Mouse (Mus musculus) stomach, adult 2 months (tissue): ENCODE measurements around the gene Tmem132a. TPM values are rescaled to one million over a fixed set of nuclear protein-coding genes. Genes with fewer than 3 reads are reported as not detected.

Experiments used
- polyA plus RNA-seq: library from polyadenylated mRNA; depleted of rRNA; stranded (reverse); fragments of >200 nt; gene quantifications from 2 replicates; pipeline ENCODE4 v1.2.3, GENCODE M21; 2012; rRNA removed

The Tmem132a gene
- 13.8 and 14.4 TPM in 2 replicates for polyA plus RNA-seq

DNA sequence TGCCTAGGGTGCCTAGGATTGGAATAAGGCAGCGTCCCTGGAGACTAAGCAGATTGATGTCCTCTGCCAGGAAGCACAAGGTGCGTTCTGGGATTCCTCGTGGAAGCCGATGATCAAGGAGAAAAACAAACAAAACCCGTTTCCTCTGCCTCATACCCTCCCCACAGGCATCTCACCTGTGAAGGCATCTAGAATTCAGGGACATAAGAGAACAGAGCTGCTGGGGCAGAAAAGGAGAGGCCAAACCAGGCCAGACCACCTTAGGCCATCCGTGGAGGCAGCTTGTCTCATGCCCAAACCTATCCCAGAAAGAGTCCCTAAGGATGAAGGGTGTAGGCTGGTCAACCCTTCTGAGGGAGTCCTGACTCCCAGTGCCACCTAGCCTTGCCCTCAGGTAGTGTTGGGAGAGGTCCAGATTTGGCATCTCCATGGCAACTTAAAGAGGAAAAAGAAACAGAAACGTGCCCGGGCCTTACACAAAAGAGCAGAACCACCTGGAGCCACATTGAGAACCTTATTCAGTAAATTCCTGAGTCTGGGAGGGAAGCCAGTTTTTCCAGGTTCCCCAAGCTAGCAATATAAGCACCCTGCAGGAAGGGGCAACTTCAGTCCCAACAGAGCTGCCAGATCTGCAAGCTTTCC lies at the start of gene Tmem132a:
Gene Tmem132a (minus strand): TSS at position 55 of the 642 bp plus-strand sequence.

DNA sequence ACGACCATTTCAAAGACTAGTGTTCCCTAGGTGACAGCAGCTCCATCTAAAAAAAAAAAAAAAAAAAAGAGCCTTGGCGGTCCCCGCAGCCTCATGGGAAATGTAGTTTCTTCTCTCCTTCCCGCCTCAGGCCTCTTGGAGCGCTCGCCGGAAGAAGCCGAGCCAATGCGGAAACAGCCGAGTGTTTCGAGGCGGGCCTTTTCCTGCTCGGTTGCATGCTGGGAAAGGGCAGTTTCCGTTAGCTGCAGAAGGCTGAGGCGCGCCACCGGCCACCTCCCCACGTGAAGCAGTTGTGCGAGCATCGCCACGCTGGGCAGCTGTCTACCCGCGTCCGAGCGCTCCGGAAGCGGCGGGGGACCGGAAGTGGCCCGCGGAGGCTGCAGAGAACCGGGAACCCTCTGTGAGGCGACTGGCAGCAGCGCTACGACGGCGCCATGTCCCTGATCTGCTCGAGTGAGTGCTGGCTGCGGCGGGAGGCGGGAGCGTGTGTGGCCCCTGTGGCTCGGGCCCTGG lies 25.3 kb upstream of the Tmem132a start, which contains the start of gene Prpf19:
Gene Prpf19 (plus strand): TSS at position 216 of the 513 bp plus-strand sequence.

DNA sequence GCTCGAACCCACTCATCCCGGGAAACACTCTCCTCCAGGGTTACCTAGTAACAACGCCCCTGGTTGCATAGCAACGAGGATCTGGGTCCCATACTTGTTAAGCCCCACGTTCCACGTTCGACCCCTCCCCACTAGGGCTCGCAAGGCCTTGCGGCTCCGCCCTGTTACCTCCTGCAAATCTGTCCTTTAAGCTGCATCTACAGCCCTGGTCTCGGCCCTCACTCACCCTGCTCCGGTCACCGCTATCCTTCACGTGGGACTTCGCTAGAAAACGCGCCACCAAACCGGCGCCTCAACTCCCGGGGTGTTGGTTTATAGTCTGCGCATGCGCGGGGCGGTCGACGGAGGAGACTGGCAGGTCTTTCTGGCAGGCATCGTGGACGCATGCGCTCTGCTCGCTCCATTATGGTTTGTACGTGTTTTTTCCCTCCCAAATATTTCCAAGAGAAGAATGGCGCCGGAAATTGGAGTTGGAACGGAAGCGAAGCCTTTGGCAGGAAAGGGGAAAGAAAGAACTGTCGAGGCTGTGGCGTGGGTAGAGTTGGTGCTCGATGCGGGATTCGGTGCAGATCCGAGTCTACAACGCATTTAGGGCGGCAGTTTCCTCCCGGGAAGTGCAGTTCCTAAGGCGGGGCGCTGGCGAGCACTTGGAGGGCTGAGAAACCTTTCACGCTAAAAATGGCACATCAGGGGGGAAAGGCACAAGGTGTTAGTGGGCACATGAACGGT lies 11.8 kb upstream of the Tmem132a start, which contains the start of gene Tmem109:
Gene Tmem109 (minus strand): TSS at position 576 of the 729 bp plus-strand sequence.

DNA sequence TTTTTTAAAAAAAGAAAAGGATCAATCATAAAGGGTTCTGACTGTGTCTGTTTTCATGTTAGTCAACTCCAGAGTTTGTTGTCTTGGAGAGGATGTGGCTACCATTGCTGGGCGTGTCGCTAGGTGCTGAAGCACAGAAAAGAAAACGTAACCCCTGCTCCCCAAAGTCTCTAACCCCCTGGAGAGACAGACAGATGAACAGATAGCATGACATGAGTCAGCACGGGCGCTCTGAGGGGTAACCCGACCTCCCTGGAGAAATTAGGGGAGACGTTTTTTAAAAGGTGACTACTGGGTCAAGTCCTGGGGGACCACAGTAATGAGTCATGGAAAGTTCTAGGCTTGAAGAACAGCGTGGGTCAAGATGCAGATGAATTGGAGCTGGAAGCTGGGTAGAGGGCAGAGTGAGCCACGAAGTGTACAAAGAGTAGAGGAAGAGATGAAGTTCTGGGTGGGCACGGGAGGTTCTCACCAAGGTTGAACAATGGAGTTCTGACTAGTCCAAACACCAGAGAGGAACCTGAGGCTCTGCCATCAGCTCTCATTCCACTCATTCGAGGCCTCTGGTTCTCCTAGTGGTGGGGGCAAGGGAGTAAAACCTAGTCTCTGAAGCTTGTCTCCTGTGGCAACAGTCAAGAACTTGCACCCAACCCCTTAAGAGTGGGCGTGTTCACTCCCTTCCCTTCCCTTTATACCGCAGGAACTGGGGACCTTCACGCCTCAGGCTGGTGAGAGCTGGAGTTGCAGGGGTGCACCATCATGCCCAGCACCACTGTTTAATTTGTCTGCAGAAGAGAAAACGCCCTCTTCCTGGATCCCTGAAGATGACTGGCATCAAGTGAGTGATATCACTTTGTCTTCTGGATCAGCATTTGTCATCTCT lies 30.5 kb downstream of the Tmem132a start, which contains the start of gene Slc15a3:
Gene Slc15a3 (plus strand): TSS at position 718 of the 883 bp plus-strand sequence.

DNA sequence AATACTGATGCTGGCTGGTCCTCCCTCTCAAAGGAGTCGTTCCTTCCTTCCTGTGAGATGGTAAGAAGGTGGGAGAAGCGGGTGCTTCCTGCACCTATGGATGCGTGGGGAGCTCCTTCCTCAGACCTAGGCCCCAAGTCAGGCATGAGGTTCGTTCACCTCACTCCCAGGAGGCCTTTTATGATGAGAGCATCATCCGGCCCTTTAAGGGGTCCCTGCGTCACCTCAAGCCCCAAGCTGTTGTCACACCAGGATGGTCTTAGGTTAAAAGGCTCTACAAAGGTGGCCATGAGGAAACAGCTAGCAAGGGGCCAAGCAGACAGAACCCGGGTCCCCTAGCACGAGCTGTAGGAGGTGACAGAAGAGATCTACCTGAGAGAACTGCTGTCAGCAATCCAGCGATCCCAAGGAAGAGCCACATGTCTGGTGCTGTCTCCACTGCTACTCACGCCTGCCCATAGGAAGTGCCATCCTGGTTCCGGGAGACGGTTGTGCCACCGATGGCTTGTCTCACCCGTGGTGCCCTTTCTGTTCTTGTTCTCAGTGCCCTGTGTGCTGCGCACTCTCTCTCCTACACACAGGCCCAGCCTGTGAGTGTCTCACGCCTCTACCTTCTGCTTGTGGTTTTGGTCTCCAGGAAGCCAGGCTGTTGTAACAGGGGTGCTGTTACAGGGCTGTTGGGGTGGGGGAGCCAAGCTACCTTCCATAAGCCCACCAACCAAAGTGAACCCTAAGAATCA lies 40.1 kb downstream of the Tmem132a start, which contains the start of gene Cd6:
Gene Cd6 (minus strand): TSS at position 623 of the 740 bp plus-strand sequence.

Other genes with a start within 250 kb of the Tmem132a start
- gene Vwce, start 235.7 kb downstream of the Tmem132a start, polyA plus RNA-seq: 0.05 and 0.08 TPM in 2 replicates
- gene Pga5, start 191.9 kb downstream of the Tmem132a start, polyA plus RNA-seq: 87.4 and 147 TPM in 2 replicates
- 21.5 and 23.0 TPM in 2 replicates for gene Vps37c, start 181.2 kb downstream of the Tmem132a start, polyA plus RNA-seq
- 0.45 and 0.65 TPM in 2 replicates for gene Cd5, start 130.9 kb downstream of the Tmem132a start, polyA plus RNA-seq
- gene Cd6, start 39.9 kb downstream of the Tmem132a start, polyA plus RNA-seq: 0.11 and 0.15 TPM in 2 replicates
- gene Slc15a3, start 30.2 kb downstream of the Tmem132a start, polyA plus RNA-seq: 4.0 and 6.0 TPM in 2 replicates
- 64.5 and 67.6 TPM in 2 replicates for gene Tmem109, start 12.1 kb upstream of the Tmem132a start, polyA plus RNA-seq
- 76.8 and 77.7 TPM in 2 replicates for gene Prpf19, start 25.3 kb upstream of the Tmem132a start, polyA plus RNA-seq
- not detected in 2 replicates for gene Zp1, start 50.7 kb upstream of the Tmem132a start, polyA plus RNA-seq
- gene Ptgdr2, start 67.2 kb upstream of the Tmem132a start, polyA plus RNA-seq: 0.10 TPM in 2 replicates
- gene Ccdc86, start 79.3 kb upstream of the Tmem132a start, polyA plus RNA-seq: 3.4 and 3.5 TPM in 2 replicates
- 0.14 and 0.54 TPM in 2 replicates for gene Ms4a10, start 104.7 kb upstream of the Tmem132a start, polyA plus RNA-seq
- gene Ms4a15, start 123.3 kb upstream of the Tmem132a start, polyA plus RNA-seq: not detected in 2 replicates
- not detected in 2 replicates for gene Ms4a18, start 148.1 kb upstream of the Tmem132a start, polyA plus RNA-seq
- gene Ms4a8a, start 211.2 kb upstream of the Tmem132a start, polyA plus RNA-seq: 39.9 and 42.1 TPM in 2 replicates